15 mouse cellular contexts compared by ENCODE assay signal in the genomic region with DNA sequence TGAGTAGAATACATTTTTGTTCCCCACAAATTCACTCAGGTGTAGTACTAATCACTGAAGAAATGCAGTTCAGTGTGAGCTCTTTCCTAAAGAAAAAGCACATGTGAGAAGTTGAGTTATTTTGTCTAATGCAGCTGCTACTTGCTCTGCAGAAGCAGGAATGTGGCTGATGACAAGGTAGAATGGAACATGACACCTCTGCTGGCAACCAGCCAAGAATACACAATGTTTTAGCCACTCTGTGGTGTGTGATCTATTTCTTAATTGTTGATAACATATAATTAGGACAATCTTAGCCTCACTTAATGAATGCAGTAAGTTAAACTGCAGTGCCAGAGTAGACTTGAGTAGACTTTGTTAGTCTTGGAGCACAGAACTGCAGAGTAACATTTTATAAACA. TPM values are rescaled to one million over a fixed set of nuclear protein-coding genes. Genes with fewer than 3 reads are reported as not detected.
A peak's percentile ranks its signal among the peaks of the same experiment; 100 is the strongest.
DNase-seq lines count a peak whose midpoint lies in the region; ATAC-seq lines count a peak whose summit lies in the region.
"Had no signal": no experiment of that assay in that cellular context is flagged by ENCODE, and none has a peak within 500 bp of the region (broad histone marks: within the 10 kb centered on the region; RNA-seq: fewer than 3 reads in every experiment).

No protein-coding gene starts in this region.

- H3K4me2 ChIP-seq in hindbrain, embryonic 11.5 days (replicated peaks; ENCODE audit: low read depth, low read length), result no peak overlapping the region
- no peak overlapping the region for H3K4me2 ChIP-seq in embryonic facial prominence, embryonic 11.5 days (ENCODE audit: low read depth, low read length)
- no peak overlapping the region for H3K4me2 ChIP-seq in hindbrain, embryonic 16.5 days (ENCODE audit: low read length)
- H3K4me2 ChIP-seq: heart, embryonic 15.5 days; liver, embryonic 13.5 days had no signal

- no peaks in the 10 kb centered on the region for H3K4me1 ChIP-seq in hindbrain, embryonic 11.5 days (replicated peaks; ENCODE audit: control insufficient read depth, insufficient read depth, low read length)
- no peaks in the 10 kb centered on the region for H3K4me1 ChIP-seq in hindbrain, embryonic 10.5 days (replicated peaks)
- H3K4me1 ChIP-seq in embryonic facial prominence, embryonic 11.5 days (ENCODE audit: control insufficient read depth, insufficient read depth, low read length), result no peaks in the 10 kb centered on the region
- H3K4me1 ChIP-seq in hindbrain, embryonic 16.5 days (ENCODE audit: control insufficient read depth, insufficient read depth, low read depth, low read length), result no peaks in the 10 kb centered on the region
- H3K4me1 ChIP-seq: heart, embryonic 15.5 days; liver, embryonic 13.5 days; megakaryocyte, embryonic 14.5 days had no signal

- no peak overlapping the region for H3K9ac ChIP-seq in hindbrain, embryonic 11.5 days (ENCODE audit: low read depth, low read length)
- H3K9ac ChIP-seq in embryonic facial prominence, embryonic 11.5 days (replicated peaks; ENCODE audit: low read length), result no peak overlapping the region
- no peak overlapping the region for H3K9ac ChIP-seq in hindbrain, embryonic 16.5 days (ENCODE audit: low read depth, low read length)
- H3K9ac ChIP-seq: heart, embryonic 15.5 days; liver, embryonic 13.5 days had no signal

- DNase-seq in hindbrain, embryonic 11.5 days (ENCODE audit: low spot score), result peak; percentile 10
- DNase-seq in hindbrain, embryonic 10.5 days (ENCODE audit: low spot score), result no peak
- peak; percentile 2 for DNase-seq in ZHBTc4 (ENCODE audit: low read depth, low spot score)
- DNase-seq in embryonic facial prominence, embryonic 11.5 days (ENCODE audit: low spot score), result peak; percentile 73
- DNase-seq in mesoderm, embryonic 11.5 days (ENCODE audit: low read depth, low spot score), result peak; percentile 67
- DNase-seq in left cerebral cortex, adult 9 months (ENCODE audit: low spot score in 2 of 2), result no peak
- DNase-seq: adrenal gland, adult 8-10 months; cerebellum, adult 18-20 months; kidney, adult 11 months; layer of hippocampus, postnatal 36 days; liver, embryonic 13.5 days; right cerebral cortex, postnatal 14 days had no signal

- no peak for ATAC-seq in hindbrain, embryonic 11.5 days (ENCODE audit: low FRiP score)
- no peak; the same call in 1 of the 2 replicates for ATAC-seq in embryonic facial prominence, embryonic 11.5 days (replicated peaks; ENCODE audit: insufficient number of reproducible peaks, low FRiP score, low TSS enrichment, low read depth)
- no peak for ATAC-seq in hindbrain, embryonic 16.5 days

- H3K27me3 ChIP-seq in hindbrain, embryonic 11.5 days (ENCODE audit: control insufficient read depth, insufficient read depth, low read length), result no peaks in the 10 kb centered on the region
- no peaks in the 10 kb centered on the region for H3K27me3 ChIP-seq in hindbrain, embryonic 10.5 days (ENCODE audit: insufficient read depth, poor library complexity, severe bottlenecking)
- H3K27me3 ChIP-seq in embryonic facial prominence, embryonic 11.5 days (ENCODE audit: control insufficient read depth, insufficient read depth, low read length), result no peaks in the 10 kb centered on the region
- no peaks in the 10 kb centered on the region for H3K27me3 ChIP-seq in hindbrain, embryonic 16.5 days (replicated peaks; ENCODE audit: control insufficient read depth, insufficient read depth, low read length)
- H3K27me3 ChIP-seq: heart, embryonic 15.5 days; liver, embryonic 13.5 days; megakaryocyte, embryonic 14.5 days had no signal

- no peak overlapping the region for H3K4me3 ChIP-seq in hindbrain, embryonic 11.5 days (ENCODE audit: low read depth, low read length)
- no peak overlapping the region for H3K4me3 ChIP-seq in hindbrain, embryonic 10.5 days
- H3K4me3 ChIP-seq in embryonic facial prominence, embryonic 11.5 days (ENCODE audit: low read depth, low read length), result no peak overlapping the region
- no peak overlapping the region for H3K4me3 ChIP-seq in hindbrain, embryonic 16.5 days (ENCODE audit: low read length)
- H3K4me3 ChIP-seq: heart, embryonic 15.5 days; liver, embryonic 13.5 days; megakaryocyte, embryonic 14.5 days had no signal

- H3K27ac ChIP-seq in hindbrain, embryonic 11.5 days (ENCODE audit: low read depth, low read length), result no peak overlapping the region
- no peak overlapping the region for H3K27ac ChIP-seq in hindbrain, embryonic 10.5 days
- H3K27ac ChIP-seq in embryonic facial prominence, embryonic 11.5 days (replicated peaks; ENCODE audit: low read depth, low read length), result no peak overlapping the region
- H3K27ac ChIP-seq in hindbrain, embryonic 16.5 days (ENCODE audit: low read depth, low read length), result no peak overlapping the region
- H3K27ac ChIP-seq: heart, embryonic 15.5 days; liver, embryonic 13.5 days had no signal

- no peaks in the 10 kb centered on the region for H3K36me3 ChIP-seq in hindbrain, embryonic 11.5 days (ENCODE audit: control insufficient read depth, insufficient read depth, low read length)
- no peaks in the 10 kb centered on the region for H3K36me3 ChIP-seq in hindbrain, embryonic 10.5 days
- no peaks in the 10 kb centered on the region for H3K36me3 ChIP-seq in embryonic facial prominence, embryonic 11.5 days (replicated peaks; ENCODE audit: control insufficient read depth, insufficient read depth, low read depth, low read length)
- H3K36me3 ChIP-seq in hindbrain, embryonic 16.5 days (ENCODE audit: control insufficient read depth, insufficient read depth, low read length), result no peaks in the 10 kb centered on the region
- H3K36me3 ChIP-seq: heart, embryonic 15.5 days; liver, embryonic 13.5 days had no signal

- H3K9me3 ChIP-seq in hindbrain, embryonic 11.5 days (ENCODE audit: control insufficient read depth, low read length), result no peaks in the 10 kb centered on the region
- no peaks in the 10 kb centered on the region for H3K9me3 ChIP-seq in hindbrain, embryonic 10.5 days
- H3K9me3 ChIP-seq in embryonic facial prominence, embryonic 11.5 days (replicated peaks; ENCODE audit: control insufficient read depth, low read length), result no peaks in the 10 kb centered on the region
- no peaks in the 10 kb centered on the region for H3K9me3 ChIP-seq in hindbrain, embryonic 16.5 days (ENCODE audit: control insufficient read depth, low read length)
- H3K9me3 ChIP-seq: heart, embryonic 15.5 days; liver, embryonic 13.5 days; megakaryocyte, embryonic 14.5 days had no signal

RNA-seq across cellular contexts. Expression of gene Mef2c, which starts 53.0 kb away (rescaled TPM):
- polyA plus RNA-seq in hindbrain, embryonic 11.5 days (2014; fragmentation: Nextera tagmentation; extraction: Ambion mirVana), result 18.7 and 22.3 TPM in 2 replicates
- polyA plus RNA-seq in hindbrain, embryonic 10.5 days (2016; fragmentation: Nextera tagmentation; extraction: Ambion mirVana), result 17.3 and 19.5 TPM in 2 replicates
- polyA plus RNA-seq in embryonic facial prominence, embryonic 11.5 days (2014; fragmentation: Nextera tagmentation; extraction: Ambion mirVana), result 29.8 and 35.0 TPM in 2 replicates
- 38.9 and 48.4 TPM in 2 replicates for polyA plus RNA-seq in hindbrain, embryonic 16.5 days (2015; fragmentation: Nextera tagmentation; extraction: Ambion mirVana)

Comparison
In these comparisons a context has a peak if more than half of its experiments do, and no peak if none do; other contexts are left out.
1. DNase-seq: peak in hindbrain, embryonic 11.5 days (single experiment), ZHBTc4 (single experiment), embryonic facial prominence, embryonic 11.5 days (single experiment) and mesoderm, embryonic 11.5 days (single experiment); none in hindbrain, embryonic 10.5 days (single experiment) and left cerebral cortex, adult 9 months (0 of 2).